Mouse (Mus musculus): ENCODE data around the gene Ceacam11. TPM values are rescaled to one million over a fixed set of nuclear protein-coding genes. Genes with fewer than 3 reads are reported as not detected.

The Ceacam11 gene
- polyA plus RNA-seq (2017; shearing (Covaris generic)), result not detected

DNA sequence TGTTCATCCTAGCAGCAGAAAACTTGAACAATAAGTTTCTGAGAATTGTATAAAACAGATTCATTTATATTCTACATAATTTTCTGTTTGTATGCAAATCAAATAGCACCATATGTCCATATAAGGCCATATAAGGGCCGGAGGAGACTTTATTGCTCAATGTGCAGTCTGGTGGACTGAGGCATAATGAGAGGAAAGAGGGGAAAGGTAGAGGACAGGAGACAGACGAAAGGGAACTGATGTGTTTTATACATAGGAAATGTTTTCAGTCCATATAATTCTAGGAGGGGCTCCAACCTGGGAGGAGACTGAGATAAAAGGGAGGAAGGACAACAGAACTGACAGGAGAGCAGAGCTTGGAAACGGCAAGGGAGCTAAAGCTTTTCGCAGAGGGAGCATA is at the start of gene Ceacam11:
TSS of gene Ceacam11 (plus strand) at position 301 of the 400 bp plus-strand sequence.

DNA sequence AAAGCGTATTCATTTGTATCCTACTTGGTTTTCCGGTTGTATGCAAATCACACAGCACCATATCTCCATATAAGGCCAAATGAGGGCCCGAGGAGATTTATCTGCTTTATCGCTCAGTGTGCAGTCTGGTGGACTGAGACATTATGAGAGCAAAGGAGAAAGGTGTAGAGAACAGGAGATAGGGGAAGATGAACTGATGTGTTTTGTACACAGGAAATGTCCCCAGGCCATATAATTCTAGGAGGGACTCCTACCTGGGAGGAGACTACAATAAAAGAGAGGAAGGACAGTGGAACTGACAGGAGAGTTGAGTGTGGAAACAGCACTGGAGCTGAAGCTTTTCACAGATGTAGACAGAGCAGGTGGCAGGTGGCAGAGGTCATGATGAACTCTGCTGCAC is 37.7 kb downstream of the Ceacam11 start, which contains the start of gene Ceacam13:
TSS of gene Ceacam13 (plus strand) at position 301 of the 400 bp plus-strand sequence.

Other genes starting within 250 kb of the Ceacam11 start
- not detected for gene Ceacam14, start 159.5 kb upstream of the Ceacam11 start, polyA plus RNA-seq (2017; shearing (Covaris generic))
- not detected for gene Gm5155, start 100.4 kb upstream of the Ceacam11 start, polyA plus RNA-seq (2017; shearing (Covaris generic))
- not detected for gene Ceacam13, start 37.8 kb downstream of the Ceacam11 start, polyA plus RNA-seq (2017; shearing (Covaris generic))
- not detected for gene Ceacam12, start 93.8 kb downstream of the Ceacam11 start, polyA plus RNA-seq (2017; shearing (Covaris generic))
- not detected for gene Igfl3, start 204.4 kb downstream of the Ceacam11 start, polyA plus RNA-seq (2017; shearing (Covaris generic))